Mouse (Mus musculus) macrophage (primary cell): ENCODE results near the gene Amfr. TPM values are rescaled to one million over a fixed set of nuclear protein-coding genes. Genes with fewer than 3 reads are reported as not detected.

Source experiments
- H3K27ac ChIP-seq: fragments of 350-480 bp; formaldehyde crosslinking; 2 replicates; pipeline ENCODE4 v1.9.0; 2021
- H3K36me3 ChIP-seq: fragments of 350-480 bp; formaldehyde crosslinking; 2 replicates; pipeline ENCODE4 v1.9.0; 2021; ENCODE audit errors: inconsistent target
- H3K4me3 ChIP-seq: fragments of 350-480 bp; formaldehyde crosslinking; 2 replicates; pipeline ENCODE4 v1.9.0; 2021; ENCODE audit errors: inconsistent target
- H3K79me2 ChIP-seq: fragments of 350-480 bp; formaldehyde crosslinking; 2 replicates; pipeline ENCODE4 v1.9.0; 2021; ENCODE audit errors: inconsistent target
- WGBS: methylation state at CpG from one replicate; pipeline ENCODE4 v1.1.7; 2026; ENCODE audit warnings: inconsistent platforms; ENCODE audit not compliant: missing documents; 5-methylcytosine and 5-hydroxymethylcytosine counted together
- polyA plus RNA-seq: library from polyadenylated mRNA; stranded (reverse); fragments of 250-400 nt; gene quantifications from 3 replicates; pipeline ENCODE4 v1.2.4, GENCODE M21; 2018; ENCODE audit warnings: inconsistent platforms

The Amfr gene
- polyA plus RNA-seq, 1 experiment from 2014 or later, result 58.0 TPM

DNA sequence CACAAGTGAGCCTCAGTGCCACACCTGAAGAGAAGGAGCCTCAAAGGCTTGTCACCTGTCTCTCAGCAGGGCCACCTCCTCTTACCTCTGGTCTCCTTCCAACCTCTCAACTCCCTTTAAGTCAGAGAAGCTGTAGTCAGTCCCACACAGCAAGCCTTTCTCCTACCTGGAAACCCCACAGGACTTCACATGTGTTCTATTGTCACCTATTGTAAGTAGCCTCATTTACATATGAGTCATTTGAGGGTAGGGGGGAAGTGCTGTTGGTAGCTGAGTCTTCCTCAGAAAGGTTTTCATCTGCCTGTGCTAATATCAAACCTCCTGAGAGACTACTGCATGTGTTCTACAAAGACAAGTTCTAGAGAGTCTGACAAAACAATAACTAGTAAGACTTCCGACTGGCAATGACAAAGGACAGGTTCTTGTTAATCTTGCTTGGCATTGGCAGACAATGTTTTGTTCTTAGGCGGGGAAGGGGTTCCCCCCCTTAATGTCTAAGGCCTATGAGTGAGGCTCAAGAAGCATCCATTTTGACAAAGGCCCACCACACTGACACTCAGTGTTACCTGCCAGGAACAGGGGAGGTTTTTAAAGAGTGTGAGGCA is 2.4 kb downstream of the Amfr start:
- WGBS, result 90% methylated on average over 2 of the region's 2 CpGs
- no peak overlapping the region for H3K27ac ChIP-seq

DNA sequence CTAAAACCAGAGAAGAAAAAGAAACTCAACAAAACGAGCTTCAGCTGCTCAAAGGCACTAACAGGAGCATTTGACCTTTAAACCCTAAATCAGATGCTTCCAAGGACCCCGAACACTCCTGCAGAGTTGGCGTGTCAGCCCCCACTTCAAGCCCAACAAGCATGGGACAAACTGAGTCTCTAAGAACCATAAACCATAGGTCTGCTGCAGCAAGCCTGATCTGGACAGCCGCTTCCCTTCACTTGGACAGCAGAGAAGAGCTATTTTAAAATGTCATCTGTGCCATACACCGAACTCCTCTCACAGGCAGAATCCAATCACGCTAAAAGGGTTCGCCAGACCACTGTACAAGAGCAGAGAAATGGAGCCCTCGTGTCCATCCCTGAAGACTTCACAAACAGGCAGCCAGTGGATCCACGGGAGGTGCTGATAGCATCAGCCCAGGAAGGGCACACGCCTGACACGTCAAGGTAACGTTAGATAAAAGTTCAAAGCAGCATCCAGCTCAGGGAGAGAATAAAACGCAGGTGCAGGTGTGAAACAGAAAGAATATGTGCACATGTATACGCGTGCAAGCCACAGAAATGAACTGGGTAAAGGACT is 3.3 kb downstream of the Amfr start:
- Histone ChIP-seq H3K79me2 (peaks cover 73% of the 10 kb centered on the region), H3K36me3 (peaks cover 10% of the 10 kb centered on the region; the same call in 1 of the 2 replicates), H3K4me3 (no peak overlapping the region), H3K27ac (no peak overlapping the region)
- 91% methylated on average over 15 of the region's 15 CpGs for WGBS

More for the DNA sequence above, 2.4 kb downstream of the Amfr start:
- Histone ChIP-seq H3K79me2 (peaks cover 64% of the 10 kb centered on the region), H3K4me3 (no peak overlapping the region), H3K36me3 (peaks cover 1% of the 10 kb centered on the region; the same call in 1 of the 2 replicates)

DNA sequence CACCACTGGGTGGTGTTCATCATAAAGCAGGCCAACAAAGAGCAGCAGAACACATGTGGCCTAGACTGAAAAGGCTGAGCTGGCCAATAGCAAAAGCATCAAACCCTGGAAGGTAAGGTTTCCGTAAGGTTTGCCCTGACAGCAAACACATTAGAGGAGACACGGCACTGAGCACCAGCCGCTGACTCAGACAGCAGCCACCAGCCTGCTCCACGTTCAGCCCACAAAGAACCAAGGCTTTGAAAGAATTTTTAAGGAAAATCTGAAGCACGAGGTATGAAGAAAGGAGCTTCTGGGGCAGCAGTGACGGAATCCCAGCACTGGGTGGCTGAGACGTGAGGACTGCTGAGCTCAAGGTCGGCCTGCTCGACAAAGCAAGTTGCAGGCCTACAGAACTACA is 8.5 kb downstream of the Amfr start:
- H3K27ac ChIP-seq, result no peak overlapping the region
- no peak overlapping the region for H3K4me3 ChIP-seq
- peaks cover 46% of the 10 kb centered on the region for H3K36me3 ChIP-seq
- H3K79me2 ChIP-seq, result peaks cover 52% of the 10 kb centered on the region
- WGBS, result 96% methylated on average over 9 of the region's 9 CpGs

DNA sequence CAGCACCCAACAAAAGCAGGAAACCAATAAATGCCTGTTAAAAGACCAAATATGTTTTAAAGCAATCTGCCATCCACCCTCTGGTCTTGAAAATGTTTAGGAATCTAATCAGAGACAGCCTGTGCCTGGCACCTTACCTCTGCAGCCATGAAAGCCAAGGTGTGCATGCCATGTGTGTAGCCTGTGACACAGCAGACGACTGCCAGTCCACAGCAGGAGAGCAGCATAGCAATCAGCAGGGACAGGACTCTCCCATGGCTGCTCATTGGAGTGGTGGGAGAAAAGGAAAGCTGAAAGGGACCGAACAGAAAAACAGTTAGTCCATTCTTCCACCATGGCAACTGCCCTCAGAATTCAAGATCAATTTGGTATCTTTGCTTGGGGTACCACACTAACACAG is 13.7 kb downstream of the Amfr start:
- H3K4me3 ChIP-seq, result no peak overlapping the region
- H3K27ac ChIP-seq, result no peak overlapping the region
- H3K79me2 ChIP-seq, result peaks cover under 1% of the 10 kb centered on the region; the same call in 1 of the 2 replicates
- WGBS, result 96% methylated on average over 2 of the region's 2 CpGs
- H3K36me3 ChIP-seq, result peaks cover 45% of the 10 kb centered on the region

DNA sequence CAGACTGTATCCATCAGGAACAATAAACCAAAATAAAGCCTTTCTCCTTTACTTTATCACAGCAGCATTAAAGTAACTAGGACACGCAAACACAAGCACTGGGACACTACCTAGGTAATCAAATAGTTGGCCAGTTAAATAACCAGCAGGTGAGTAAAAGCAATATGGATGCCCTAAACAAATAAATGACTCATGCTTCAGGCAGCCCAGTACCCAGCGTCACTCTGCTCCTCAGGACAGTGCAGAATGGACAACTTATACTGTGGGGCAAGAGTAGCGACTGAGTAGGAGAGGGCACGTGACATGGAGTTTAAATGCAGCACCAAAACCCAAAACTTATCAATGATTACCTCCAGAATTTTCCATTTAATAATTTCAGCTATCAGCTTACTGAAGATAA is 22.9 kb downstream of the Amfr start:
- H3K4me3 ChIP-seq, result no peak overlapping the region
- WGBS, result 98% methylated on average over 4 of the region's 4 CpGs
- H3K27ac ChIP-seq, result no peak overlapping the region
- peaks cover 23% of the 10 kb centered on the region for H3K36me3 ChIP-seq
- no peaks in the 10 kb centered on the region for H3K79me2 ChIP-seq

DNA sequence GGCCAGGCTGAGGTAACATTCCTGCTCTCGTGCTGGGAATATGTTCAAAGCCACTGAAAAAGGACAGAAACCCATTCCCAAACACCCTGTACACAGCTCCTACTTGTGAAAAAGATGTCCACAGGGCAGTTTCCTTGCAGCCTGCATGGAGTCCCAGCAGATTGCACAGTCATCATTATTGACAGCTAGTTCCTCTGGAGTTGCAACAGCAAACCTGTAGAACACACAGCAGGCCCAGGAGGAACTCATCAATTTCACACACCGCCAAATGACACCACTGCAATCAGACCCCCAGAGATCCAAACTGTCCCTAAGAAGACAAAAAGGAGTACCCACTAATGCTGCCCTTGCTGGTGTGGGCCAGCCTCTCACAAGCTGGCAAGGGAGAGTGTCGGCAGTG is 27.9 kb downstream of the Amfr start:
- Histone ChIP-seq H3K36me3 (peaks cover 68% of the 10 kb centered on the region), H3K79me2 (no peaks in the 10 kb centered on the region), H3K27ac (no peak overlapping the region), H3K4me3 (no peak overlapping the region)
- 90% methylated on average over 3 of the region's 3 CpGs for WGBS

DNA sequence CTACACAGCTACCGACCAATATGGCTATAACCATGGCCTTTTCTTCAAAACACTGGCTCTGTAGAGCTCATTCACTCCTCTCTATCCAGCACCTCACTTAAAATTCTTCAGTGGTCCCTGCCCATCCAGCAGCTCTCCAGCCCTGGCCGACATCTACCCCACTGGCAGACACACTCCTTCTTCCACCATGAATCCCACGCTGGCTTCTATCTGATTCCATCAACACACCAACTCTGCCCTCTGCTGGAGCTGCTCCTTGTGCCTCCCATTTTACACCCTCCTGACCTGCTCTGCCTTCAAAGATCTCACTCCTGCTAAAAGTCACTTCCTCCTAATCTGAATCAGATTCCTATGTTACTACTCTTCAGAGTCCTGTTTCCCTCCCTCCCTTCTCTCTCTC is 28.8 kb downstream of the Amfr start:
- H3K27ac ChIP-seq, result no peak overlapping the region
- no peak overlapping the region for H3K4me3 ChIP-seq
- 97% methylated on average over 3 of the region's 3 CpGs for WGBS
- H3K79me2 ChIP-seq, result no peaks in the 10 kb centered on the region
- H3K36me3 ChIP-seq, result peaks cover 77% of the 10 kb centered on the region

DNA sequence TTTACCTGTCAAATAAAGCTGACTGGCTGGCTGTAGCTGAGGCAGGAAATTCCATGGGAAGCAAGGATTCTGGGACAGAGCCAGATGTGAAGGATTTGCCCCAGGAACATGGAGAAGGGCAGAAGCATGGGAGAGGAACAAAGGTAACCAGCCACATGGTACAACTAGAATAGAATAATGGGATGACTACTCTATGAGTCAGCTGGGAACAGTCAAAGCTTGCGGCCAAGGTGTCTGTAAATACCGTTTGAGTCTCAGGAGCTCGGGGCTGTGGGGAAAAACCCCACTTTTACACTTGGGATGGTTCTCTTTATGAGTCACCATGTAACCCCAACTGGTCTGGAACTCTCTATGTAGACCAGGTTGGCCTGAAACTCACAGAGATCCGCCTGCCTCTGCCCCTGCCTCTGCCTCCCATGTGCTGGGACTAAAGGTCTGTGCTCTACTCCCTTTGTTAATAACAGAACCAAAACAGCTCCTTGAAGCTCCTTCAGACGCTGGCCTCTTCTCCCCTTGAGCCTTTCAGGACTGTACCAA is 30.9 kb downstream of the Amfr start:
- WGBS, result 93% methylated on average over 5 of the region's 5 CpGs
- no peak overlapping the region for H3K4me3 ChIP-seq
- H3K79me2 ChIP-seq, result no peaks in the 10 kb centered on the region
- peaks cover 79% of the 10 kb centered on the region for H3K36me3 ChIP-seq
- no peak overlapping the region for H3K27ac ChIP-seq

DNA sequence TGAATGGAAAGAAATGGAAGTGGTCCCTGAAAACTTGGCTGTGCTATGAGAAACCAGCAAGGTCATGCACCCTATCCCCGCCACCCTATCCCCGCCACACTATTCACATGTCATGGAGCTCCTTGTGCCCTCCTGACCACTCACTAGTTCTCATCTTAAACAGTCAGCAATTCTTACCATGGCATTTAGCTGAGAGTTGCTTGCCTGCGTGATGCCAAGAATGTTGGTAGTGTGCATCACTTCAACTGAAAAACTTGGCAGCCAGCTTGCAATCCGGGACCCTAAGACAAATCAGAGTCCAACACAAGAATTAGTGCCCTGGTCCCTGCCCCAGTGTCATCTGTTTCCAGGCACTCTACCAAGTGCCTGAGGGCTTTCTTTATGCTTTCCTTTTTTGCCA is 32.5 kb downstream of the Amfr start:
- Histone ChIP-seq H3K36me3 (peaks cover 82% of the 10 kb centered on the region), H3K4me3 (no peak overlapping the region), H3K79me2 (no peaks in the 10 kb centered on the region), H3K27ac (no peak overlapping the region)
- 100% methylated on average over 4 of the region's 4 CpGs for WGBS

DNA sequence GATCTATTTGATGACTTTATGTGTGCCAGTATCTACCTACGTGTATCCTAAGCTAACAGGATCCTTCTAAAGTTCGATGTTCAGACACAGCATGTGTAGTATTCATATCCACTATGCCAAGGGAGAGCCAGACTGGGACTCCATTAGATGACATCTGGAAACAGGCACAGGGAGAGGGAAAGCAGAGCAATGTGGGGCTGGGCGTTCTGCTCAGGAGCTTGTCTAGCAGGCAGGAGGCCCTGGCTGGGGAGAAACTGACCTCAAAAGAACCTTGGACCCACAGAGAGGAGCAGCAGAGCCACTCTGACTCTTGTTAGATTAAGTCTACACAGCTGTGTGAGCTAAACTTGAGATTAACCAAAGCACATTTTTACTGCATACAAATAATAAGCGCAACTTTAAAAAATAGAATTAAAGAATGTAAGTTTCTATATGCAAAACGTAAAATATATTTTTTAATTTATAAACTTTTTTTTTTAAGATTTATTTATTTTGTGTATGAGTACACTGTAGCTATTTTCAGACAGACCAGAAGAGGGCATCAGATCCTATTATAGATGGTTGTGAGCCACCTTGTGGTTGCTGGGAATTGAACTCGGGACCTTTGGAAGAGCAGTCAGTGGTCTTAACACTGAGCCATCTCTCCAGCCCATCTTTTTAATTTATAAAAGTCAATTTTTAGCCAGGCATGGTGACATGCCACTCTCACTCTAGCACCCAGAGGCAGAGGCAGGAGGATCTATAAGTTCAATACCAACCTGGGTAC is 36.0 kb downstream of the Amfr start:
- Histone ChIP-seq H3K4me3 (no peak overlapping the region), H3K27ac (no peak overlapping the region), H3K36me3 (peaks cover 89% of the 10 kb centered on the region), H3K79me2 (no peaks in the 10 kb centered on the region)
- WGBS, result 95% methylated on average over 6 of the region's 6 CpGs

DNA sequence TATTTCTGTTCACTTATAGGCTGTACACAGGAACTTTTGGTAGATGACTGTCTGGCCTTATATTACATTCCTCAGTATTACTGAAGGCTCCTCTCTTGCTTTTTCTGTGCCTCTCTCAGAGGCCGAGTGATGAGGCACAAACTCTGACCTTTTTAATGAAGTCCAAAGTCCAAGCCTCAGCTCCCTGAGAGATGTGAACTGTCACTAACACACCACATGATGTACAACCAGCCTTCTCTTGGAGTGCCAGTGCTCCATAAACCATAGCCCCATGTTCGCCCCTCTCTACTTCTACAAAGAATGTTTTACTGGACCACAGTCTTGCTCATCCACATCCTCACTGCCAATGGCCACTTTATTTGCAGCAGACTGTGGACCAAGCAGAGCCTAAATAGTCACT is 37.3 kb downstream of the Amfr start:
- Histone ChIP-seq H3K4me3 (no peak overlapping the region), H3K36me3 (peaks cover 76% of the 10 kb centered on the region), H3K27ac (no peak overlapping the region), H3K79me2 (no peaks in the 10 kb centered on the region)
- 89% methylated on average over 2 of the region's 2 CpGs for WGBS

DNA sequence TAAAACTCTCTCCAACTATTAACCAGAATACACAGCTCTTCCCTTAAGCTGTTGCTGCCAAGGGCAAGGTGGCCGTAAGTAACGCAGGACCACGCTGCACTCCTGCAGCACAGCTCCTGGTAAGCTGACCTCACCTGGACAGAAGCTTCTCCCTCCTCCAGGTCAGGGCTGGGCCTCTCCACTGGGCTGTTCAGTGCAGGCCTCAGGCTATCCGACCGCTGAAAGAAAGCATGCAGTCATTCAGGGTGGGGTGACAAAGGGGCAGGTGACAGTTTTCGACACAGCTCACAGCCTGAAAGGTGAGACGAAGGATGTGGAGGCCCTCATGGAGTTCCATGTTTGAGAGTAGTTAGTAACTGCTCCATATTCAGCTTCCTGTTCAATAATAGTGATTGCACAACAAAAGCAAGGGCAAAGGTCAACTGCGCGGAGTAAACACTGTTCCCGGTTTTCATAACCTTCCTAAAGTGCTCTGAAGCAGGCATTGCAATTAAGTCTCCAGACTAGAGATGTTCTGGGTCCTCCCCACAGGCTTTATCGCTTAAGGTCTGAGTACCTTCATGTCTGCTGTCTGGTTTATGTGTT is 37.9 kb downstream of the Amfr start:
- H3K79me2 ChIP-seq, result no peaks in the 10 kb centered on the region
- H3K4me3 ChIP-seq, result no peak overlapping the region
- H3K36me3 ChIP-seq, result peaks cover 70% of the 10 kb centered on the region
- H3K27ac ChIP-seq, result no peak overlapping the region
- 92% methylated on average over 11 of the region's 11 CpGs for WGBS

DNA sequence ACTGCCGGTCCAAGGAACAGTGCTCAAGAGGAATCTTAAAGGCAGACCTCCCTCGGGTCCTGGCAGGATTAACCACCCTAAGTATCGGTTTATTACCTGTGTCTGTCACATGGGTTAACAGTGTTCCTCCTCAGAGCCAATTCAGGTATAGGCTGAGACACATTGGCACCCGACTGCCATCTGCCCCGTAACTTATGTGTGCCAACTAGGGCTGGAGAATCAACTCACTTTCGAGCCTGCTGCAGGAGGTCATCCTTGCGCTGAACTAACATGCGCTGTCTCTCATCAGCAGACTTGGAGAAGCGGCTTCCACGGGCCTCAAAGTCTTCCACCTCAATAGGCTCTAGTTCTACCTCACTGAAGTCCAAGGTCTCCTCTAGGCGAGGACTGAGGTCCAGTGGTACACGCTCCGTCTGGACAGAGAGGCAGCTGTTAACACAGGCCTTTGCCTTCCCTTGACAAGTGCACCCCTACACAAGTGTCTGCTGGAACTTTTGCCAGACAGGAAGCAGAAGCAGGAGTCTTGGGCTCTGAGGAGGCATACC is 38.7 kb downstream of the Amfr start:
- H3K36me3 ChIP-seq, result peaks cover 62% of the 10 kb centered on the region
- H3K4me3 ChIP-seq, result no peak overlapping the region
- no peak overlapping the region for H3K27ac ChIP-seq
- no peaks in the 10 kb centered on the region for H3K79me2 ChIP-seq
- WGBS, result 94% methylated on average over 13 of the region's 13 CpGs

DNA sequence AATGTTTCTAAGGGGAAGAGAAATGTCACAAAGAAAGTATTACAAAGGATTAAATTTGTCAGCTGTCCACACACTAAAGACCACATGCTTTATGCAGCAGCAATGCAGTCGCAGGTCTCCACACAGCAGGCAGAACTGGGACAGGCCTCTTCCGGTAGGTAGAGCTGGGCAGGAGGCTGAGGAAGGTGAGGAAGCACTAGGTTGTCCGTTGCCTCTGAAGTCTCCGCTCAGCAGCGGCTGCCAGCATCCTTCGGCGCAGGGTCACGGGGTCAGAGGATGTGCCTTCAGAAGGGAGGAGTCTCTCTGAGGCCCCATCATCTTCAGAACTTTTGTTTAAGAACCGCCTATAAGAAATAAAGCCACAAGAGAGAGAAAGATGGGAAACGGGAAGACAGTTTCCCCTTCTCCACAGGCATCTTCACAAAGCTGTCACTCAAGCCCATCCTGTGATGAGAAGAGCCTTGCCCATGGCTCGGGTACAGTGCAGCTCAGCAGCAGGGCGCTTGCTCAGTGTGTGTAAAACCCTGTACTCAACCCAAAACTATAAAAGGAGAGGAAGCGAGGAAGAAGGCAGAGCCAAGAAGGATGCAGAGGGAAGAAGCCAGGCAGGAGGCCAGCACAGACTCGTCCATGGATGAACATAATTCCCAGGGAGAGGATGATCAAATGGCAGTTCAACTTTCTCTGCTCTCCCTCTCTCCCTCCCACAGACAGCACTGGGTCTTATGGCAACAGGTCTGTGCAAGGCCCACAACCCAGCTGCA is 39.5 kb downstream of the Amfr start:
- H3K36me3 ChIP-seq, result peaks cover 54% of the 10 kb centered on the region
- WGBS, result 95% methylated on average over 14 of the region's 14 CpGs
- no peaks in the 10 kb centered on the region for H3K79me2 ChIP-seq
- no peak overlapping the region for H3K4me3 ChIP-seq
- no peak overlapping the region for H3K27ac ChIP-seq
